Mouse (Mus musculus): ENCODE measurements around the gene Krt17.

GRCm38 (mm10) chr11:100301292-100301691 is 40.5 kb upstream of the Krt17 start:
- TF ChIP-seq POLR2A (IDR thresholded peaks at IDR 0.05; ENCODE audit: control insufficient read depth, low read depth, low read length) (no peak), CTCF (IDR thresholded peaks at IDR 0.05; ENCODE audit: control insufficient read depth, insufficient read depth, insufficient replicate concordance, low read depth, low read length) (no peak)

Measured in testis, adult 2 months (tissue).